Mouse (Mus musculus) limb, embryonic 13.5 days (tissue): ENCODE data around the gene Aqp5. TPM values are rescaled to one million over a fixed set of nuclear protein-coding genes. Genes with fewer than 3 reads are reported as not detected.

Experiments used
- polyA plus RNA-seq: library from polyadenylated mRNA; unstranded; fragments of >200 nt; fragmentation: Nextera tagmentation; extraction: Ambion mirVana; gene quantifications from 2 replicates; pipeline ENCODE4 v1.2.1, GENCODE M21; 2015

Gene Aqp5
- polyA plus RNA-seq, 1 experiment from 2014 or later: 0.27 TPM

Other genes starting within 250 kb of the Aqp5 start
- gene Fmnl3, start 220.3 kb upstream of the Aqp5 start, polyA plus RNA-seq: 29.5 and 30.9 TPM in 2 replicates
- gene Tmbim6, start 197.9 kb upstream of the Aqp5 start, polyA plus RNA-seq: 287 and 298 TPM in 2 replicates
- gene Nckap5l, start 133.0 kb upstream of the Aqp5 start, polyA plus RNA-seq: 14.0 and 14.1 TPM in 2 replicates
- gene Bcdin3d, start 116.1 kb upstream of the Aqp5 start, polyA plus RNA-seq: 17.0 and 19.7 TPM in 2 replicates
- gene Faim2, start 62.6 kb upstream of the Aqp5 start, polyA plus RNA-seq: 0.34 and 0.37 TPM in 2 replicates
- not detected in 2 replicates for gene Aqp2, start 11.7 kb upstream of the Aqp5 start, polyA plus RNA-seq
- gene Aqp6, start 10.6 kb downstream of the Aqp5 start, polyA plus RNA-seq: not detected in 2 replicates
- gene Racgap1, start 60.9 kb downstream of the Aqp5 start, polyA plus RNA-seq: 114 and 121 TPM in 2 replicates
- gene Asic1, start 79.6 kb downstream of the Aqp5 start, polyA plus RNA-seq: 1.7 and 1.8 TPM in 2 replicates
- 54.0 and 58.7 TPM in 2 replicates for gene Smarcd1, start 111.3 kb downstream of the Aqp5 start, polyA plus RNA-seq
- gene Gm17349, start 114.7 kb downstream of the Aqp5 start, polyA plus RNA-seq: not detected in 2 replicates
- gene Gpd1, start 126.7 kb downstream of the Aqp5 start, polyA plus RNA-seq: 0.27 and 0.55 TPM in 2 replicates
- gene Cox14, start 134.8 kb downstream of the Aqp5 start, polyA plus RNA-seq: 139 and 143 TPM in 2 replicates
- 80.6 and 85.0 TPM in 2 replicates for gene Cers5, start 182.1 kb downstream of the Aqp5 start, polyA plus RNA-seq